Mouse (Mus musculus): ENCODE results near the gene Gopc. TPM values are rescaled to one million over a fixed set of nuclear protein-coding genes. Genes with fewer than 3 reads are reported as not detected.
"Not testable (repeated sequence)": the region's sequence is repeated elsewhere in the genome, so short reads cannot be mapped to it uniquely, and the experiment has no call there.

The Gopc gene
- polyA plus RNA-seq, 1 experiment from 2014 or later: 19.2 TPM

DNA sequence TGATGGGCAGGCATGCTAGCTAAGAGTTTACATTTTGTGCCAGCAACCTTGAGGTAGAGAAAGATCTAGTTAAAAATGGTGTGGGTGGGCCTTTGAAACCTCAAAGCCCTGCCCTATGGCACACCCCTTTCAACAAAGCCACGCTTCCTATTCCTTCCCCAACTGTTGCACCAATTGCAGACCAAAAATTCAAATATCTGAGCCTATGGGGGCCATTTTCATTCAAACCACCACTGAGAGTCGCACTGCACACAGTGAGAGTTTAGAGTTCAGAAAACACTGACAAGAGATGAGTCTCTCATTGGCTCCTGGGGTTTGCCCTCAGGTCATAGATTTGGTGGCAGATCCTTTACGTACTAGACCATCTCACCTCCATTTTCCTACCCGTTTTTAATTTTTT lies 80.2 kb downstream of the Gopc start:
- no peak overlapping the region for H3K27ac ChIP-seq (ENCODE audit: low read depth)
- WGBS: 95% methylated on average over 4 of the region's 4 CpGs
- no peak overlapping the region for H3K4me3 ChIP-seq (ENCODE audit: low read depth, low read length)
- no peaks in the 10 kb centered on the region for H3K27me3 ChIP-seq (replicated peaks; ENCODE audit: control insufficient read depth, insufficient read depth, low read length)
- no peaks in the 10 kb centered on the region for H3K4me1 ChIP-seq (replicated peaks; ENCODE audit: control insufficient read depth, insufficient read depth, low read length)
- no peak overlapping the region for H3K9ac ChIP-seq (ENCODE audit: low read length)
- DNase-seq (ENCODE audit: low spot score) (no peak), ATAC-seq (replicated peaks; ENCODE audit: low FRiP score, low TSS enrichment, low read depth) (no peak)
- H3K36me3 ChIP-seq (ENCODE audit: control insufficient read depth, insufficient read depth, low read length): peaks cover 14% of the 10 kb centered on the region
- no peaks in the 10 kb centered on the region for H3K9me3 ChIP-seq (ENCODE audit: control insufficient read depth, low read length)
- H3K4me2 ChIP-seq (ENCODE audit: low read length): no peak overlapping the region

DNA sequence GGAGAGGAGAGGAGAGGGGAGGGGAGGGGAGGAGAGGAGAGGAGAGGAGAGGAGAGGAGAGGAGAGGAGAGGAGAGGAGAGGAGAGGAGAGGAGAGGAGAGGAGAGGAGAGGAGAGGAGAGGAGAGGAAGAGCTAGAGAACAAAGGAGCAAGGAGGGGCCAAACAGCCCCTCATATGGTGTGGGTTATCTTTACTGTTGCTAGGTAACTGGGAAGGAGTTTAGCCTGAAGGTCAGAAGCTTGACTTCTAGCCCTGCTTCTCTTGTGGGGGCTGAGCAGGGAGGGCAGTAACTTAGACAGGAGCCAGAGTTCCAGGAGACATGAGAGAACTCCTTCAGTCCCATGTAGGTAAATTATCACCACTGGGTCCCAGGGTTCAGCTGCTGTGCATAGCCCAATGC lies 83.4 kb downstream of the Gopc start:
- H3K27ac ChIP-seq (ENCODE audit: low read depth); H3K4me1 ChIP-seq (replicated peaks; ENCODE audit: control insufficient read depth, insufficient read depth, low read length); H3K27me3 ChIP-seq (replicated peaks; ENCODE audit: control insufficient read depth, insufficient read depth, low read length); H3K9ac ChIP-seq (ENCODE audit: low read length); H3K9me3 ChIP-seq (ENCODE audit: control insufficient read depth, low read length); DNase-seq (ENCODE audit: low spot score); H3K4me2 ChIP-seq (ENCODE audit: low read length); H3K4me3 ChIP-seq (ENCODE audit: low read depth, low read length); H3K36me3 ChIP-seq (ENCODE audit: control insufficient read depth, insufficient read depth, low read length); ATAC-seq (replicated peaks; ENCODE audit: low FRiP score, low TSS enrichment, low read depth): not testable (repeated sequence)

DNA sequence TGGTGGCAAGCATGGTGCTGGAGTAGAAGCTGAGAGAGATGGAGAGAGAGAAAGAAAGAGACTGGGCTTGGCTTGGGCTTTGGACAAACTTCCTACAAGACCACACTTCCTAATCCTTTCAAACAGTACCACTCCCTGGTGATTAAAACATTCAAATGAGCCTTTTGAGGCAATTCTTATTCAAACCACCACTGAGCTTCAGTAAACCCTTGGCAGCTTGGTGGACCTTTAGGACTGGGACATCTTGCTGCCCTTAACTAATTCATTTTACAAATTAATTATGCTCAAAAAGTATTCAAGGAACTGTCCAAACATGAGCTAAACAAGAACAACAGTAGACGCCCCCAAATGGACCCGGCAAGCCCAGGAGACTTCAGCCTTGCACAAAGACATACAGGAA lies 86.0 kb downstream of the Gopc start:
- no peaks in the 10 kb centered on the region for H3K9me3 ChIP-seq (ENCODE audit: control insufficient read depth, low read length)
- DNase-seq (ENCODE audit: low spot score) (no peak), ATAC-seq (replicated peaks; ENCODE audit: low FRiP score, low TSS enrichment, low read depth) (no peak)
- H3K36me3 ChIP-seq (ENCODE audit: control insufficient read depth, insufficient read depth, low read length): no peaks in the 10 kb centered on the region
- no peaks in the 10 kb centered on the region for H3K4me1 ChIP-seq (replicated peaks; ENCODE audit: control insufficient read depth, insufficient read depth, low read length)
- no peak overlapping the region for H3K27ac ChIP-seq (ENCODE audit: low read depth)
- no peaks in the 10 kb centered on the region for H3K27me3 ChIP-seq (replicated peaks; ENCODE audit: control insufficient read depth, insufficient read depth, low read length)
- H3K4me3 ChIP-seq (ENCODE audit: low read depth, low read length): no peak overlapping the region
- H3K9ac ChIP-seq (ENCODE audit: low read length): no peak overlapping the region
- WGBS: 88% methylated on average over 2 of the region's 2 CpGs
- no peak overlapping the region for H3K4me2 ChIP-seq (ENCODE audit: low read length)

DNA sequence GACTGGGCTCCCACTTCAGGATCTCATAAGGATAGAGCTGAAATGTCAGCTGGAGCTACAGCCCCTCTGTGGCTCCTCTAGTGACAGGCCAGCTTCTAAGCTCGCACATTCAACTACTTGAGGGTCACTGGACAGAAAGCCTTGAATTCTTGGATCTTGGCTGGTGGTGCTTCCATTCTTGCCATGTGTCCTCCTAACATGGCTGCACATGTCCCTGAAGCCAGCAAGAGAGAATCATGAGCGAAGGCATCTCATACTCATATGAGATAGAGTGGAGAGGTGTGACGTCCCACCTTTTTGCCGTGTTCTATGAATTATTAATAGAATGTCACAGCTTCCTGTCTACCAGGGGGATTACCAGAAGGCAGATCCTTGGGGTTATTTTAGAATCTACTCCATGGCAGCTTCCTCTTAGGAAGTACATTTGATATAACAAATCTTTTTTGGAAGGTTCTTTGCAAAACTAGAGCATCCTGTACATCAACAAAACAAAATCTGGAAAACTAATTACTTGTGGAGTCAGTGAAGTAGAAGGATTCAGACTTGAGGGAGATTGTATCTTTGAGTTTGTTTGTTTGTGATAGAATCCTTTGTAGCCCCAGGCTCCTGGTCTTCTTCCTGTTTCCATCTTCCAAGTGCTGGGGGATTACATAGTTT lies 87.9 kb downstream of the Gopc start:
- no peaks in the 10 kb centered on the region for H3K36me3 ChIP-seq (ENCODE audit: control insufficient read depth, insufficient read depth, low read length)
- no peak overlapping the region for H3K9ac ChIP-seq (ENCODE audit: low read length)
- no peak overlapping the region for H3K27ac ChIP-seq (ENCODE audit: low read depth)
- ATAC-seq (replicated peaks; ENCODE audit: low FRiP score, low TSS enrichment, low read depth): no peak
- H3K4me1 ChIP-seq (replicated peaks; ENCODE audit: control insufficient read depth, insufficient read depth, low read length): no peaks in the 10 kb centered on the region
- DNase-seq (ENCODE audit: low spot score): no peak
- no peaks in the 10 kb centered on the region for H3K27me3 ChIP-seq (replicated peaks; ENCODE audit: control insufficient read depth, insufficient read depth, low read length)
- no peak overlapping the region for H3K4me2 ChIP-seq (ENCODE audit: low read length)
- H3K9me3 ChIP-seq (ENCODE audit: control insufficient read depth, low read length): no peaks in the 10 kb centered on the region
- 78% methylated on average over 4 of the region's 4 CpGs for WGBS
- H3K4me3 ChIP-seq (ENCODE audit: low read depth, low read length): no peak overlapping the region

DNA sequence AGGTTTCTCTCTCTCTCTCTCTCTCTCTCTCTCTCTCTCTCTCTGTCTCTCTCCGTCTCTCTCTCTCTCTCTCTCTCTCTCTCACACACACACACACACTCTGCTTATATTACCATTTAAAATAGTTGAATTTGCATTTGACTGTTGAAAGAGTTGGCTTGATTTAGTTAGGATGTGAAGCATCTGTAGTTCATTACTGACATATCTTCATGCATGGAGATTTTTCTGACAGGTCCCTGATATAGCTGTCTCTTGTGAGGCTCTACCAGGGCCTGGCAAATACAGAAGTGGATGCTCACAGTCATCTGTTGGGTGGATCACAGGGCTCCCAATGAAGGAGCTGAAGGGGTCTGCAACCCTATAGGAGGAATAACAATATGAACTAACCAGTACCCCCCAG lies 89.5 kb downstream of the Gopc start:
- H3K36me3 ChIP-seq (ENCODE audit: control insufficient read depth, insufficient read depth, low read length): not testable (repeated sequence)
- WGBS: 83% methylated on average over 1 of the region's 1 CpGs

DNA sequence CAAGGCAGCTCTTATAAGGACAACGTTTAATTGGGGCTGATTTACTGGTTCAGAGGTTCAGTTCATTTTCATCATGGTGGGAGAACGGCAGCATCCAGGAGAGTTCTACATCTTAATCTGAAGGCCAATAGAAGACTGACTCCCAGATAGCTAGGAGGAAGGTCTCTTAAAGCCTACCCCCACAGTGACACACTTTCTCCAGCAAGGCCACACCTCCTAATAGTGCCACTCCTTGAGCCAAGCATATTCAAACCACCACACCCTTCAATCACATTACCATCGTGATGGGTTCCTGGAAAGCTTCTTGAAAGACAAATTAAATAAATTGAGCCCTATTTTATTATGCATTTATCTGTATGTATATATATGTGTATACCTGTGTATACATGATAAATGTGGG lies 92.7 kb downstream of the Gopc start:
- Histone ChIP-seq H3K9ac (ENCODE audit: low read length) (no peak overlapping the region), H3K27me3 (replicated peaks; ENCODE audit: control insufficient read depth, insufficient read depth, low read length) (no peaks in the 10 kb centered on the region), H3K9me3 (ENCODE audit: control insufficient read depth, low read length) (no peaks in the 10 kb centered on the region), H3K4me3 (ENCODE audit: low read depth, low read length) (no peak overlapping the region), H3K4me1 (replicated peaks; ENCODE audit: control insufficient read depth, insufficient read depth, low read length) (no peaks in the 10 kb centered on the region), H3K4me2 (ENCODE audit: low read length) (no peak overlapping the region), H3K36me3 (ENCODE audit: control insufficient read depth, insufficient read depth, low read length) (peaks cover 13% of the 10 kb centered on the region; the same call in 1 of the 2 replicates), H3K27ac (ENCODE audit: low read depth) (no peak overlapping the region)
- 87% methylated on average over 3 of the region's 3 CpGs for WGBS
- DNase-seq (ENCODE audit: low spot score) (no peak), ATAC-seq (replicated peaks; ENCODE audit: low FRiP score, low TSS enrichment, low read depth) (no peak)

More for the DNA sequence above, 89.5 kb downstream of the Gopc start:
- H3K4me2 ChIP-seq (ENCODE audit: low read length); H3K9me3 ChIP-seq (ENCODE audit: control insufficient read depth, low read length); H3K27ac ChIP-seq (ENCODE audit: low read depth); H3K27me3 ChIP-seq (replicated peaks; ENCODE audit: control insufficient read depth, insufficient read depth, low read length); H3K4me1 ChIP-seq (replicated peaks; ENCODE audit: control insufficient read depth, insufficient read depth, low read length); H3K4me3 ChIP-seq (ENCODE audit: low read depth, low read length); DNase-seq (ENCODE audit: low spot score); H3K9ac ChIP-seq (ENCODE audit: low read length); ATAC-seq (replicated peaks; ENCODE audit: low FRiP score, low TSS enrichment, low read depth): not testable (repeated sequence)

DNA sequence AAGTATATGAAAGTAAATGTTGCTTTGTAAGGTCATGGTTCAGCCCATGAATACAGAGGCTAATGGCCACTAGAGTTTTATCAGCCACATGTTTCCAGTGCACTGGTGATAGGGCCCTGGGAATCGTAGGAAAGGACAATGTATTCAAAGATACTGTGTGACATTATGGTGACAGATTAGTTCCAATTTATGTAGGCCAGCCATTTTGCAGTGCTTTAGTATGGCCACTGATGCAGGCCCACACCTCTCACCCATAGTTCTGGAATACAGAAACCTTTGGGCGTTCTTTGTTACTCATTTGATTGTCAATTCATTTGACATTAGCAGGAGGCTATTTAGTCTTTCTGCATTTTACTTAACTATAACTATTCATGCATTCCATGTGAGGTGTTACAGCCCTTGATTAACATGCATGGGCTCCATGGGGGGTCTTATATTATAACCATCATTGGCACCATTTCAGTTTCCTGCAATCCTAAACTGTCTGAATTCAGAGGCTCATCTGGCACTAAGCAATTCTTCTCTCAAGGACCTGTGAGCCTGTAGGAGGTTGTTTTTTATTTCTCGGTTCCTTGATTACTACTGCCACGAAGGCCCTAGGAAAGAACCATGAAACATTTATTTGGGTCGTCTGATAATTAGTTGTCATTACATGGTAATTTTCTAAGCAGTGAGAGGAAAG lies 93.9 kb downstream of the Gopc start:
- H3K4me3 ChIP-seq (ENCODE audit: low read depth, low read length): no peak overlapping the region
- H3K9ac ChIP-seq (ENCODE audit: low read length): no peak overlapping the region
- no peaks in the 10 kb centered on the region for H3K4me1 ChIP-seq (replicated peaks; ENCODE audit: control insufficient read depth, insufficient read depth, low read length)
- DNase-seq (ENCODE audit: low spot score) (no peak), ATAC-seq (replicated peaks; ENCODE audit: low FRiP score, low TSS enrichment, low read depth) (no peak)
- no peaks in the 10 kb centered on the region for H3K9me3 ChIP-seq (ENCODE audit: control insufficient read depth, low read length)
- 81% methylated on average over 5 of the region's 5 CpGs for WGBS
- no peak overlapping the region for H3K27ac ChIP-seq (ENCODE audit: low read depth)
- no peaks in the 10 kb centered on the region for H3K27me3 ChIP-seq (replicated peaks; ENCODE audit: control insufficient read depth, insufficient read depth, low read length)
- no peak overlapping the region for H3K4me2 ChIP-seq (ENCODE audit: low read length)
- H3K36me3 ChIP-seq (ENCODE audit: control insufficient read depth, insufficient read depth, low read length): peaks cover 13% of the 10 kb centered on the region; the same call in 1 of the 2 replicates

All from intestine, embryonic 14.5 days (tissue).